ENCODE assay signal across 9 mouse cellular contexts in genomic region chr10:39672547-39673051, GRCm38 (mm10). TPM values are rescaled to one million over a fixed set of nuclear protein-coding genes. Genes with fewer than 3 reads are reported as not detected.
A peak's percentile ranks its signal among the peaks of the same experiment; 100 is the strongest.
DNase-seq lines count a peak whose midpoint lies in the region; ATAC-seq lines count a peak whose summit lies in the region.
"Had no signal": no experiment of that assay in that cellular context is flagged by ENCODE, and none has a peak within 500 bp of the region (broad histone marks: within the 10 kb centered on the region; RNA-seq: fewer than 3 reads in every experiment).

No protein-coding gene starts in this region.

- no peaks in the 10 kb centered on the region for H3K36me3 ChIP-seq in lung, embryonic 15.5 days
- peaks cover 9% of the 10 kb centered on the region; the same call in 1 of the 2 replicates for H3K36me3 ChIP-seq in forebrain, embryonic 12.5 days (replicated peaks)
- no peaks in the 10 kb centered on the region for H3K36me3 ChIP-seq in stomach, embryonic 14.5 days (ENCODE audit: control insufficient read depth, insufficient read depth, low read length)

- intact Hi-C loops in left cerebral cortex, postnatal 25 days (cut with DNase I) = no loop called here

- H3K4me2 ChIP-seq in lung, embryonic 15.5 days = no peak overlapping the region
- peak overlapping the region; percentile 26; the same call in 1 of the 2 replicates for H3K4me2 ChIP-seq in forebrain, embryonic 12.5 days
- no peak overlapping the region for H3K4me2 ChIP-seq in stomach, embryonic 14.5 days (replicated peaks; ENCODE audit: low read depth, low read length)

- no peaks in the 10 kb centered on the region for H3K9me3 ChIP-seq in lung, embryonic 15.5 days
- H3K9me3 ChIP-seq in forebrain, embryonic 12.5 days = no peaks in the 10 kb centered on the region
- no peaks in the 10 kb centered on the region for H3K9me3 ChIP-seq in stomach, embryonic 14.5 days (ENCODE audit: control insufficient read depth, low read depth, low read length)

- 21% methylated on average over 4 of the region's 4 CpGs for WGBS in lung, embryonic 15.5 days
- WGBS in forebrain, embryonic 12.5 days = 4% methylated on average over 4 of the region's 4 CpGs
- WGBS in stomach, embryonic 14.5 days = 19% methylated on average over 4 of the region's 4 CpGs

- peak; percentile 55; the same call in 1 of the 2 replicates for ATAC-seq in lung, embryonic 15.5 days (ENCODE audit: borderline replicate concordance, extremely low read depth, low FRiP score, low TSS enrichment)
- ATAC-seq in forebrain, embryonic 12.5 days (ENCODE audit: low FRiP score) = peak; percentile 93
- peak; percentile 63; the same call in 1 of the 2 replicates for ATAC-seq in stomach, embryonic 14.5 days (ENCODE audit: insufficient number of reproducible peaks, insufficient read depth, low FRiP score, low read depth)

- H3K27ac ChIP-seq in lung, embryonic 15.5 days = no peak overlapping the region; the same call in 1 of the 2 replicates
- peak overlapping the region; percentile 75 for H3K27ac ChIP-seq in forebrain, embryonic 12.5 days
- peak overlapping the region; percentile 62; the same call in 1 of the 2 replicates for H3K27ac ChIP-seq in stomach, embryonic 14.5 days (ENCODE audit: low read length)

- no peak for DNase-seq in lung, postnatal 10 days
- DNase-seq in left cerebral cortex, postnatal 25 days (ENCODE audit: low spot score in 2 of 2) = peak; percentile 21 to 57
- DNase-seq in cerebellum, postnatal 25 days = no peak
- DNase-seq in thymus, postnatal 14 days = no peak
- no peak for DNase-seq in urinary bladder, postnatal 4 days (ENCODE audit: low spot score in 2 of 2)
- DNase-seq: gastrocnemius, postnatal 25 days had no signal

- no peak overlapping the region for H3K4me3 ChIP-seq in lung, embryonic 15.5 days
- no peak overlapping the region for H3K4me3 ChIP-seq in forebrain, embryonic 12.5 days (replicated peaks)
- H3K4me3 ChIP-seq in stomach, embryonic 14.5 days (ENCODE audit: low read depth, low read length) = no peak overlapping the region

- no peaks in the 10 kb centered on the region for H3K27me3 ChIP-seq in lung, embryonic 15.5 days
- no peaks in the 10 kb centered on the region for H3K27me3 ChIP-seq in forebrain, embryonic 12.5 days
- H3K27me3 ChIP-seq in stomach, embryonic 14.5 days (ENCODE audit: control insufficient read depth, insufficient read depth, low read length) = no peaks in the 10 kb centered on the region

- peaks cover 25% of the 10 kb centered on the region for H3K4me1 ChIP-seq in lung, embryonic 15.5 days
- H3K4me1 ChIP-seq in forebrain, embryonic 12.5 days = peaks cover 36% of the 10 kb centered on the region
- peaks cover 22% of the 10 kb centered on the region for H3K4me1 ChIP-seq in stomach, embryonic 14.5 days (ENCODE audit: control insufficient read depth, insufficient read depth, low read length)

- no peak overlapping the region for H3K9ac ChIP-seq in lung, embryonic 15.5 days
- no peak overlapping the region for H3K9ac ChIP-seq in forebrain, embryonic 12.5 days
- H3K9ac ChIP-seq in stomach, embryonic 14.5 days (replicated peaks; ENCODE audit: low read depth, low read length) = no peak overlapping the region

RNA-seq across cellular contexts. Expression of gene Rev3l, which starts 59.3 kb away (rescaled TPM):
- 17.3 and 18.1 TPM in 2 replicates for polyA plus RNA-seq in lung, embryonic 15.5 days (2015; fragmentation: Nextera tagmentation; extraction: Ambion mirVana)
- 19.7 and 19.9 TPM in 2 replicates for polyA plus RNA-seq in forebrain, embryonic 12.5 days (2016; fragmentation: Nextera tagmentation; extraction: Ambion mirVana)
- 10 to 100 TPM; 24.7 to 28.5 TPM for total RNA-seq in left cerebral cortex, postnatal 25 days (2021)
- polyA plus RNA-seq in stomach, embryonic 14.5 days (2014; fragmentation: Nextera tagmentation; extraction: Ambion mirVana) = 43.7 and 45.0 TPM in 2 replicates

RNA-seq across cellular contexts. Expression of gene Traf3ip2, which starts 59.9 kb away (rescaled TPM):
- polyA plus RNA-seq in lung, embryonic 15.5 days (2015; fragmentation: Nextera tagmentation; extraction: Ambion mirVana) = 30.1 and 33.5 TPM in 2 replicates
- polyA plus RNA-seq in forebrain, embryonic 12.5 days (2016; fragmentation: Nextera tagmentation; extraction: Ambion mirVana) = 4.7 and 6.0 TPM in 2 replicates
- under 1 TPM; 0.43 to 0.92 TPM for total RNA-seq in left cerebral cortex, postnatal 25 days (2021)
- 30.2 and 32.6 TPM in 2 replicates for polyA plus RNA-seq in stomach, embryonic 14.5 days (2014; fragmentation: Nextera tagmentation; extraction: Ambion mirVana)

Comparison
In these comparisons a context has a peak if more than half of its experiments do, and no peak if none do; other contexts are left out.
1. DNase-seq: peak in left cerebral cortex, postnatal 25 days (2 of 2); none in lung, postnatal 10 days (single experiment), cerebellum, postnatal 25 days (0 of 2), thymus, postnatal 14 days (single experiment) and urinary bladder, postnatal 4 days (0 of 2).
2. Peak in every context shown above with its lines, with median percentiles within 50 percentile points of each other: ATAC-seq.